Mouse (Mus musculus): ENCODE measurements around the gene Jade3. TPM values are rescaled to one million over a fixed set of nuclear protein-coding genes. Genes with fewer than 3 reads are reported as not detected.
"Not testable (repeated sequence)": the region's sequence is repeated elsewhere in the genome, so short reads cannot be mapped to it uniquely, and the experiment has no call there.

Gene Jade3
- 0.26 TPM in 1 of 2 replicates, not detected in the other for polyA plus RNA-seq (2012; ENCODE audit: insufficient read depth, low replicate concordance)

DNA sequence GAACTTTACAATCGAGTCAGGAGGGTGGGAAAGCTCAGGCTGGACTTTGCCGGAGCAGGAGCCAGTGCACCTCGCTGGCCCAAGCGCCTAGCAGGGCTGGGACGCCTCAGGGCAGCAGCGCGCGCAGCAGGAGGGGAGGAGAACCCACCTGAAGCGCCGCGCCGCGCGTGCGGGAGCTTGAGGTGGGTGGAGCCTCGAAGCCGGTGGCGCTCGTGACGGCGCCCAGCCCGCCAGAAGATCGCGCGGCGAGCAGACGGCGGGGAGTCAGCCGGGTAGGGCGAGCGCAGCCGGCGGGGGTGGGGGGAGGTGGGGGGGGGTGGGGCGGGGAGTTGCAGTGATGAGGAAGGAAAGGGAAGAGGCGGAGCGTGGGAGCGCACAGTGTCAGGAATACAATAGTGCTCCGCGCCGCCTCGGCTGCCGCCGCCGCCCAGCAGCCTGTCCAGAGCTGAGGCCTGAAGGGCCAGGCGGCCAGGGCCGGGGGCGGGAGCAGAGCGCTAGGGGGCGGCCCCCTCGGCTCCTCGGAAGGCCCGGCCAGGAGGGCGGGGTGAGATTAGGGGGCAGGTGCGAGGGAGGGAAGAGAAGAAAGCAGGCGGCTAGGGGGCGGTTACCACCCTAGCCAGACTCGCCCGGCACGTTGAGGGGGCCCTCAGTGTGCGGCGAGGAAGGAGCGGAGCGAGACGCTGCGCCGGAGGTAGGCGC is at the start of gene Jade3:
TSS of gene Jade3 (plus strand) at position 549 of the 699 bp plus-strand sequence.
- H3K9me3 ChIP-seq: peaks cover 3% of the 10 kb centered on the region; the same call in 1 of the 2 replicates
- TF ChIP-seq GATA1 (IDR thresholded peaks at IDR 0.05; ENCODE audit: borderline replicate concordance, low read length) (no peak), FLI1 (IDR thresholded peaks at IDR 0.05; ENCODE audit: low read length) (no peak)
- peaks cover 4% of the 10 kb centered on the region; the same call in 1 of the 2 replicates for H3K4me1 ChIP-seq
- H3K27me3 ChIP-seq (replicated peaks): no peaks in the 10 kb centered on the region
- peak within 1 kb of the TSS; percentile 96 for H3K4me3 ChIP-seq (replicated peaks)
- peaks cover 5% of the 10 kb centered on the region for H3K36me3 ChIP-seq (replicated peaks; ENCODE audit: low read length)

DNA sequence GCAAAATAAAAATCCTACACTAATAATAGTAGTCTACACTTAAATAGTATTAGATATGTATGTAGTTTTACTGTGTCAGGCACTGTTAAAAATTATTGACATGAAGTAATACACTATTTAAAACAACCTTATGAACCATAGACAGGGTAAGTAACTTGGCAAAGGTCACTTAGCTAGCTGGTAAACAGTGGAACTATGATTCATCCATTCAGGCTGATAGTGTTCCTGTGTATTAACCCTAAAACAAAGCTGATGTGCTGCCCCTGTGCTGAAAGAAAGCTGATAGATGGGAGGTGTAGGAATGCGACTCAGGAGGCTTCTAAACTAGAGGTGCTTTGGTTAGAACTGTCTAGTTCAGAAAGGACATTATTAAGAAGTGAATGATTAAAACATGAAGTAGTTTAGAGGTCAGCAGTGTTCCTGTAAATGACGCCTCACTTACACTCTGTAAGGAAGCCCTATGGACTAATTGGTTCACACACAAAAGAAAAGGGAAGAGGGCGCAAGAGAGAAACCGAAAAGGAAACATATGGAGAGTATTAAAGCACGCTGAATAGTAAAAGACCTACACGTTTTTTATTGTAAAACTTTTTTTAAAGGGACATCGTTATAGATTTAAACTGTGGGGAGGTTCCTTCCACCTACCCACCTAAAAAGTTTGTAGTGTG is 46.0 kb upstream of the Jade3 start:
- Histone ChIP-seq H3K27me3 (replicated peaks) (no peaks in the 10 kb centered on the region), H3K4me1 (peaks cover 7% of the 10 kb centered on the region), H3K9me3 (no peaks in the 10 kb centered on the region), H3K4me3 (replicated peaks) (no peak overlapping the region), H3K36me3 (replicated peaks; ENCODE audit: low read length) (peaks cover 34% of the 10 kb centered on the region)
- TF ChIP-seq GATA1 (IDR thresholded peaks at IDR 0.05; ENCODE audit: borderline replicate concordance, low read length) (no peak), FLI1 (IDR thresholded peaks at IDR 0.05; ENCODE audit: low read length) (no peak)

DNA sequence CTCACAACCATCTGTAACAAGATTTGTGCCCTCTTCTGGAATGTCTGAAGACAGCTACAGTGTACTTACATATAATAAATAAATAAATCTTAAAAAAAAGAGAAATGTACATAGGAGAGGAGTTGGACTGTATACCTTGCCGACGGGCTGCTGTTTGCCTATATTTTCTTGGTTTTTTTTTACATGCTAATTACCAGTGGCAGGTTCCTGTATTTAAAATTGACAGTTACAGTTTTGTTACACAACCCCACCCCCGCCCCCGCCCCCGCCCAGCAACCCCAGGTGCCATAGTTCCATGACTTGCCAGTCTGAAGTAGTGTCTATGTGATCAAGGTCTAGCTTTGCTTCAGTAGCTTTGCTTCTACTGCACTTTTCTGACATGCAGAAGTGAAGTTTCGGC is 43.2 kb upstream of the Jade3 start:
- Histone ChIP-seq H3K36me3 (replicated peaks; ENCODE audit: low read length) (peaks cover 34% of the 10 kb centered on the region), H3K9me3 (no peaks in the 10 kb centered on the region), H3K27me3 (replicated peaks) (no peaks in the 10 kb centered on the region), H3K4me3 (replicated peaks) (no peak overlapping the region), H3K4me1 (peaks cover 7% of the 10 kb centered on the region)
- TF ChIP-seq GATA1 (IDR thresholded peaks at IDR 0.05; ENCODE audit: borderline replicate concordance, low read length): no peak
- no peak for TF ChIP-seq FLI1 (IDR thresholded peaks at IDR 0.05; ENCODE audit: low read length)

DNA sequence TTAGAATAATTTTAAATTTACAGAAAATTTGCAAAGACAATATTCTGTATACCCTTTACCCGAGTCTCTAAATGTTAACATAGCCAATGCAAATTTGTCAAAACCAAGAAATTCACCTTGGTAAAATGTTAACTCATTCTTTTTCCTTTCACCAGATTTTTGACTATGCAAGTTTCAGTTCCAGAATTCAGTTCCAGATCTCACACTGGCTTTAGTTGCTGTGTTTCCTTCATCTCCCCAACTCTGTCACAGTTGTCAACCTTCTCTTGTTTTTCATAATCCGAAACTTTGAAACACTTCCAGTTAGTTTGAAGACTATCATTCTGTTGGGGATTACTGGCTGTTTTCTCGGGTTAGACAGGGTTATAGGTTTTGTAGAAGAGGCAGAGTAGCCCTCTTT is 38.5 kb upstream of the Jade3 start:
- Histone ChIP-seq H3K4me3 (replicated peaks) (no peak overlapping the region), H3K4me1 (peaks cover 7% of the 10 kb centered on the region), H3K27me3 (replicated peaks) (no peaks in the 10 kb centered on the region), H3K36me3 (replicated peaks; ENCODE audit: low read length) (peaks cover 30% of the 10 kb centered on the region), H3K9me3 (no peaks in the 10 kb centered on the region)
- TF ChIP-seq GATA1 (IDR thresholded peaks at IDR 0.05; ENCODE audit: borderline replicate concordance, low read length) (no peak), FLI1 (IDR thresholded peaks at IDR 0.05; ENCODE audit: low read length) (no peak)

DNA sequence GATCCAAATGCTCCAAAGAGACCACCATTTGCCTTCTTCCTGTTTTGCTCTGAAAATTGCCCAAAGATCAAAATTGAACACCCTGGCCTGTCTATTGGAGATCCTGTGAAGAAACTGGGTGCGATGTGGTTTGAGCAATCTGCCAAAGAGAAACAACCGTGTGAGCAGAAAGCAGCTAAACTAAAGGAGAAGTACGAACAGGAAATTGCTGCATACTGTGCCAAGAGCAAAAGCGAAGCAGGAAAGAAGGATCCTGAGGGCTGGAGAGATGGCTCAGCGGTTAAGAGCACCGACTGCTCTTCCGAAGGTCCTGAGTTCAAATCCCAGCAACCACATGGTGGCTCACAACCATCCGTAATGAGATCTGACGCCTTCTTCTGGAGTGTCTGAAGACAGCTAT is 33.5 kb upstream of the Jade3 start:
- H3K4me3 ChIP-seq (replicated peaks); H3K27me3 ChIP-seq (replicated peaks): not testable (repeated sequence)

DNA sequence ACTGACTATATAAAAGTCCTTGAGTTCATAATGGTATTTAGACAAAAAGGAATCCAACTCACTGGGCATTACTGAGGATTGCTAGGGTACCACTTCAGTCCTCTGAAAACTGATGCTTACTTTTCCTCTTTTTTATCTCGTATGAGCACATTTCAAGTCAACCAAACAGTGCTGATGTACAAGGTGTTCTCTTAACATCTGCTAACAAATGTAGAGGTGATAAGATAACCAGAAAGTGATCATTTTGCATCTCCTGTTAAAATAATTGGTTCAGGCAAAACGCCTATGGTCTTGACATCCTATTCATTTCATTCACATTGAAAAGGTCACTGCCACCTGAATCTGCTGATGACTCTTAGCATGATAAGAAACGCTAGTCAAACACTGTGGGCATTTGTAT is 32.5 kb upstream of the Jade3 start:
- TF ChIP-seq GATA1 (IDR thresholded peaks at IDR 0.05; ENCODE audit: borderline replicate concordance, low read length) (no peak), FLI1 (IDR thresholded peaks at IDR 0.05; ENCODE audit: low read length) (no peak)
- Histone ChIP-seq H3K9me3 (no peaks in the 10 kb centered on the region), H3K36me3 (replicated peaks; ENCODE audit: low read length) (peaks cover 27% of the 10 kb centered on the region), H3K4me1 (no peaks in the 10 kb centered on the region), H3K27me3 (replicated peaks) (no peaks in the 10 kb centered on the region), H3K4me3 (replicated peaks) (no peak overlapping the region)

More for the DNA sequence above, 33.5 kb upstream of the Jade3 start:
- peaks cover 23% of the 10 kb centered on the region for H3K36me3 ChIP-seq (replicated peaks; ENCODE audit: low read length)
- not testable (repeated sequence) for H3K4me1 ChIP-seq, H3K9me3 ChIP-seq

DNA sequence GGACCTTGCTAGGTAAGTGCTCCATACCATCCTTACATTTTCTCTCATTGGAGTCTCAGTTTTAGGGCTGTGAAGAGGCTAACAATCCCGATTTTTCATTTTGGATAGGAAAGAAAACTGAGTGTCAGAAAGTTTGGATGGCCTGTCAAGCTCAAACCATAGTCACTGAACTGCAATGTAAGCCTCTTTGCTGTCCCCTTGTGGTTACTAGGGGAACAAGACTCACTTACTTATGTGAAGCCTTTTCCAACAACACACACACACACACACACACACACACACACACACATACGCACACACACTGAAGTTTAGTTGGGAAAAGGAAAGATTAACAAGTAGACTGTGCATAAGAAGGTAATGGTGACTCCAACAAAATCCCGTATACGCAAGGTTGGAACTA is 21.4 kb upstream of the Jade3 start:
- no peak overlapping the region for H3K4me3 ChIP-seq (replicated peaks)
- no peak for TF ChIP-seq GATA1 (IDR thresholded peaks at IDR 0.05; ENCODE audit: borderline replicate concordance, low read length)
- no peak for TF ChIP-seq FLI1 (IDR thresholded peaks at IDR 0.05; ENCODE audit: low read length)
- no peaks in the 10 kb centered on the region for H3K27me3 ChIP-seq (replicated peaks)
- no peaks in the 10 kb centered on the region for H3K9me3 ChIP-seq
- peaks cover 3% of the 10 kb centered on the region; the same call in 1 of the 2 replicates for H3K4me1 ChIP-seq
- H3K36me3 ChIP-seq (replicated peaks; ENCODE audit: low read length): peaks cover 16% of the 10 kb centered on the region

DNA sequence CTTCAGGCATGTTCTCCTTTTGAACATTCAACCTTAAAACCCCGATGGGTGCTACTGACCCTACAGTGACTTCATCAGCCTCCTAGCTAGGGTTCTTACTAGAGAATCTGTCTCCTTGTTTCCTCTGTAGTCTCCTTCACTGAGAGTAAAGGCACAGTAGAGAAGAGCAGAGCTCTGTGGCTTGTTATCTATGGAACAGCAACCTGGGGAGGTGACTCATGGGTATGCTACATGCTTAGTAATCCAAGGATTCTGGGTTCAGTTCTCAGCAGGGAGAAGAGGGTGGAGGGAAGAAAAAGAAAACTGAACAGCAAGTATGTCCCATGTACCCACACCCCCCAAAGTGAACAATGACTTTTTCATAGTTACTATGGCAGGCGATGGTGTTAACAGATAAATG is 18.6 kb upstream of the Jade3 start:
- no peak overlapping the region for H3K4me3 ChIP-seq (replicated peaks)
- no peaks in the 10 kb centered on the region for H3K27me3 ChIP-seq (replicated peaks)
- H3K4me1 ChIP-seq: peaks cover 3% of the 10 kb centered on the region; the same call in 1 of the 2 replicates
- no peak for TF ChIP-seq FLI1 (IDR thresholded peaks at IDR 0.05; ENCODE audit: low read length)
- no peak for TF ChIP-seq GATA1 (IDR thresholded peaks at IDR 0.05; ENCODE audit: borderline replicate concordance, low read length)
- no peaks in the 10 kb centered on the region for H3K9me3 ChIP-seq
- H3K36me3 ChIP-seq (replicated peaks; ENCODE audit: low read length): peaks cover 14% of the 10 kb centered on the region

DNA sequence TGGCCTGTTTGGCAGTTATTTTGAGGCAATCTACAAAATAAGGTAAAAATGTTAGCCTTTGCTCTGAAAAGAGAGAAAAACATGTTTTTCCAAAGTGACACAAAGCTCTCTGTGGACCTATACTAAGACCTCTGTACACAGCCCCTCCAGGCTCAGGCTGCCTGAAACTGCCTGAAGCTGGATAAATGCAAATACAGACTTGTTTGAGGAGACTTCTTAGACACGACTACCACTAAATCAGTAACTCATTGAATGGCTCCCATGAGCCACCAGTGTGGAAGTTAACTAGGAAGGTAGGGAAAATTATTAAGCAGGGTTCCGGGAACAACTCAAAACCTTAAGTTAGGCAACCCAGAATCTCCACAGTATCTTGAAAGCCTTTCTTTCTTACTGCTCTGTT is 17.8 kb upstream of the Jade3 start:
- Histone ChIP-seq H3K4me3 (replicated peaks) (no peak overlapping the region), H3K4me1 (peaks cover 3% of the 10 kb centered on the region; the same call in 1 of the 2 replicates), H3K9me3 (no peaks in the 10 kb centered on the region), H3K36me3 (replicated peaks; ENCODE audit: low read length) (peaks cover 14% of the 10 kb centered on the region), H3K27me3 (replicated peaks) (no peaks in the 10 kb centered on the region)
- TF ChIP-seq FLI1 (IDR thresholded peaks at IDR 0.05; ENCODE audit: low read length): no peak
- no peak for TF ChIP-seq GATA1 (IDR thresholded peaks at IDR 0.05; ENCODE audit: borderline replicate concordance, low read length)

DNA sequence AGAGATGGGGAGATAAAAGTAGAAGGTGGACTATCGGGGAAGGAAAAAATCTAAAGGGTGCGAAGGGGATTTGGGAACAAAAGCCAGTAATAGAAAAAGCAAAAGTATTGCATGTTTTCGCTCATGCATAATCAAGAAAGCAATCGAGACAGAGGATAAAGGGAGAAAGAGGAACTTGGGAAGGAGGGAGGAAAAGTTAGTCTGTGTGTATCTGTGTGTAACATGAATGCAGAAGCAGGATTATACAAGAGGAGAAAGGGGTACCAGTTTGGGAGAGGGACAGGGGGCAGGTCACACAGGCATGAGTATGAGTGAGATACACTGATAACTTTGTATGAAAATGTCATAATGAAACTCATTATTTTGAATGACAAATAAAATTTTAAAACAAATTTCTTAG is 14.1 kb upstream of the Jade3 start:
- H3K4me1 ChIP-seq: peaks cover 10% of the 10 kb centered on the region
- peaks cover 7% of the 10 kb centered on the region for H3K27me3 ChIP-seq (replicated peaks)

More for the DNA sequence above, 14.1 kb upstream of the Jade3 start:
- no peak for TF ChIP-seq FLI1 (IDR thresholded peaks at IDR 0.05; ENCODE audit: low read length)
- no peak for TF ChIP-seq GATA1 (IDR thresholded peaks at IDR 0.05; ENCODE audit: borderline replicate concordance, low read length)
- Histone ChIP-seq H3K4me3 (replicated peaks) (no peak overlapping the region), H3K9me3 (no peaks in the 10 kb centered on the region), H3K36me3 (replicated peaks; ENCODE audit: low read length) (peaks cover 3% of the 10 kb centered on the region)
